Mouse (Mus musculus): ENCODE measurements at regions not wholly inside any gene's neighbourhood (a gene's known extent, or its start where the extent isn't known, plus 50 kb on each side); places are given as distances from the start of the nearest gene placed in this dataset.

DNA sequence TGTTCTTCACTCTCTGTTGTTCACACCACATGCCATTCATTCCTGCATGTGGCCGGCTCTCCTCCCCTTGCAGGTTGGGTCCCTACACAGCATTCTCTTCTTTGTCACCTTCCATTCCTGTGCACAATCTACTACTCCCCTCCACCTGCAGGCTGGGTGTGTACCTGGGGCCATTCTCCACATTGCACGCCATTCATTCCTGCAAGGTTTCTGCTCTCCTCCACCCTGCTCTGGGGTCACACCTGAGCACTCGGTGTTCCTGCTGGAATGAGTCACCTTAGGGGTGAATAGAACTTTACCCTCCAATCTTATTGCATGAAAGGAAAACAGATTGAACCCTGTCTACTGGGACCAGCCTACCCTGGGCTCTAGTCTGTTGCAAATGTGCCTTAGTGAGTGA is 72.7 kb upstream of the Id2 start:
- H3K4me2 ChIP-seq (replicated peaks), result no peak overlapping the region
- WGBS, result 76% methylated on average over 3 of the region's 3 CpGs
- peak; percentile 86 for ATAC-seq
- no peak overlapping the region for H3K9ac ChIP-seq
- peaks cover 10% of the 10 kb centered on the region; the same call in 1 of the 2 replicates for H3K4me1 ChIP-seq (replicated peaks)
- no peaks in the 10 kb centered on the region for H3K36me3 ChIP-seq
- H3K27ac ChIP-seq, result no peak overlapping the region
- no peak overlapping the region for H3K4me3 ChIP-seq (replicated peaks)
- H3K27me3 ChIP-seq (replicated peaks), result no peaks in the 10 kb centered on the region
- H3K9me3 ChIP-seq, result no peaks in the 10 kb centered on the region

- Histone ChIP-seq H3K9me3 (no peaks in the 10 kb centered on the region), H3K4me2 (replicated peaks) (no peak overlapping the region), H3K27me3 (replicated peaks) (no peaks in the 10 kb centered on the region), H3K27ac (no peak overlapping the region), H3K4me1 (replicated peaks) (peaks cover 16% of the 10 kb centered on the region), H3K9ac (no peak overlapping the region), H3K36me3 (no peaks in the 10 kb centered on the region), H3K4me3 (replicated peaks) (no peak overlapping the region)
- no peak for ATAC-seq
- 72% methylated on average over 5 of the region's 5 CpGs for WGBS
Observed at GRCm38 (mm10) chr12:25168213-25168545, 71.2 kb upstream of the Id2 start.

- 57% methylated on average over 12 of the region's 12 CpGs for WGBS
- Histone ChIP-seq H3K4me2 (replicated peaks) (no peak overlapping the region), H3K4me1 (replicated peaks) (peaks cover 16% of the 10 kb centered on the region), H3K4me3 (replicated peaks) (no peak overlapping the region), H3K9me3 (no peaks in the 10 kb centered on the region), H3K27me3 (replicated peaks) (no peaks in the 10 kb centered on the region), H3K36me3 (no peaks in the 10 kb centered on the region), H3K27ac (no peak overlapping the region), H3K9ac (no peak overlapping the region)
- ATAC-seq, result 0 out of 2 replicates have a peak, but pooled peaks have one; percentile 9
Observed at GRCm38 (mm10) chr12:25167504-25168212, 70.7 kb upstream of the Id2 start.

DNA sequence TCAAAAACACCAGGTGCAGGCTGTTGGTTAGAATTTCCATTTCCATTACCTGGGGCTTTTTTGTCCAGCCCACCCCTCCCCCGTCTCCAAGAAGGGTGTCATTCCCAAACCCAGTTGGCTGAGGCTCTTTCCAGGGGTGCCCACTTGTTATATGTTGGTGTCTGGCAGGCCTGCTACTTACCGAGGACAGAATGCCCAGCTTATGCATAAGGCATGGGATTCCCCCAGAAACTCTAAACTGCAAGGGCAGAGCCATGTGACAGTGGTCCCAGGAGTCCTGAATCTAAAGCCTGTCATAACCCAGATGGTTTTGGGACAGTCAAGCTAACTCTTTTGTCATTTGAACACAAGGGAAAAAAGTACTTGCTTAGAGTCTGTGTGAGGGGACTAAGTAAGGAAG is 69.6 kb upstream of the Id2 start:
- no peak overlapping the region for H3K27ac ChIP-seq
- no peaks in the 10 kb centered on the region for H3K36me3 ChIP-seq
- WGBS, result 80% methylated on average over 2 of the region's 2 CpGs
- H3K9me3 ChIP-seq, result no peaks in the 10 kb centered on the region
- peaks cover 16% of the 10 kb centered on the region for H3K4me1 ChIP-seq (replicated peaks)
- H3K9ac ChIP-seq, result no peak overlapping the region
- H3K4me2 ChIP-seq (replicated peaks), result no peak overlapping the region
- no peak overlapping the region for H3K4me3 ChIP-seq (replicated peaks)
- H3K27me3 ChIP-seq (replicated peaks), result no peaks in the 10 kb centered on the region
- ATAC-seq, result no peak

DNA sequence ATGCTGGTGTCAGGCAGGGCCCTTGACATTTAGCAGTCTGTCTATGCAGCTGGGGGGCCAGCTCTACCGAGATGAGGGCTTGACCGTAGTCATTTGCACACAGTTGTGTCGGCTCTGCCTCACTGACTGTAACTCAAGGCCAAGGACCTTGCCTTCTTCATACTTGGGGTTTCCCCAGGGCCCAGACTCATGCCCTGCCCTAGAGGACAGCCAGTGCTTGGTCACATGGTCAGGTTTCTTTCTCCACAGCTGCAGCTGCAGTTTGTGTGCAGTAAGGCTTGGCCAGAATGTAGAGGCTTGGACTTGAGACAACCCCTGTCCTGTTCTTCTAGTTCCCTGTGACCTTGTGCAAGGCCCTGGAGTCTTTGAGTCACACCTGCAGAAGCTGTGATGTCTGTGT is 68.7 kb upstream of the Id2 start:
- Histone ChIP-seq H3K27ac (no peak overlapping the region), H3K4me1 (replicated peaks) (peaks cover 16% of the 10 kb centered on the region), H3K9me3 (no peaks in the 10 kb centered on the region), H3K4me2 (replicated peaks) (no peak overlapping the region), H3K36me3 (no peaks in the 10 kb centered on the region), H3K9ac (no peak overlapping the region), H3K27me3 (replicated peaks) (no peaks in the 10 kb centered on the region), H3K4me3 (replicated peaks) (no peak overlapping the region)
- peak; percentile 40; the same call in 1 of the 2 replicates for ATAC-seq
- 79% methylated on average over 3 of the region's 3 CpGs for WGBS

DNA sequence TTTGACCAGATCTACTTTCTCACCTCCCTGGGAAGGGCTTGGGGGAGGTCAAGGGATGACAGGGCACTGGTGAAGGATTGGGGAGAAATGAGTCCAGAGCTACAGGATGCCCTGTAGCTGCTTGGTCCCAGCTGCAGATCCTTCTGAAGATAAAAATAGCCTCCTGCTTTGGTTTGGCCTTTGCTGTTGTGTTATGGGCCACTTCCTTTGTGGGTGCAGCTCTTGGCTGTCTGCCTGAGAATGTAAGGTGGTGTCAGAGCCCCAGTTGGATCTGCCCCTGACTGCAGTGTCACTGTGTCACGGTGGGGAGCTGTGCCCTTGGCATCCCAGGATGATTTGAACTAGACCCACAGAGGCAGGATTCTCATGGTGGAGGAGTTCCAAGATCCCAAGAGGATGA is 67.8 kb upstream of the Id2 start:
- Histone ChIP-seq H3K9me3 (no peaks in the 10 kb centered on the region), H3K27ac (no peak overlapping the region), H3K27me3 (replicated peaks) (no peaks in the 10 kb centered on the region), H3K4me1 (replicated peaks) (peaks cover 16% of the 10 kb centered on the region), H3K4me2 (replicated peaks) (no peak overlapping the region), H3K4me3 (replicated peaks) (no peak overlapping the region), H3K9ac (no peak overlapping the region), H3K36me3 (no peaks in the 10 kb centered on the region)
- no peak for ATAC-seq
- 75% methylated on average over 1 of the region's 1 CpGs for WGBS

DNA sequence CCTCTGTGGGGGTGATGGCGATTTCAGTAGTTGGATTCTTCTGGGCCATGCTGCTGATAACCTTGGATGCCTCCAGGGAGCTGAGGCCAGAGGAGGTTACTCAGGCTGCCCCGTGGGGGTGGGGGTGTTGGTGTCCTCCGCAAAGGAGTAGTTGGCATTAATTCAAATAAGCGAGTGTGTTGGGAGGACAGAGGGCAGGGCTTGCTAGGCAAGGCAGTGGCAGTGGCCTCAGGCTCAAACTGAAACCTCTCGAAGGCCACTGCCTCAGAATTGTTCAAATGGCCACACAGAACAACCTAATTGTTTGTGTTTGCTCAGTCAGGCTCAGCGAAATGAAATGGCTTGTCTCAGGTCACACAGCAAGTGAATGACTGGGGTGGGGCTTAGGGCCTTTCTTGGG is 66.6 kb upstream of the Id2 start:
- Histone ChIP-seq H3K27ac (no peak overlapping the region), H3K4me3 (replicated peaks) (no peak overlapping the region), H3K4me2 (replicated peaks) (no peak overlapping the region), H3K9ac (no peak overlapping the region), H3K36me3 (no peaks in the 10 kb centered on the region), H3K4me1 (replicated peaks) (peaks cover 16% of the 10 kb centered on the region), H3K9me3 (no peaks in the 10 kb centered on the region), H3K27me3 (replicated peaks) (no peaks in the 10 kb centered on the region)
- no peak for ATAC-seq
- WGBS, result 32% methylated on average over 6 of the region's 6 CpGs

DNA sequence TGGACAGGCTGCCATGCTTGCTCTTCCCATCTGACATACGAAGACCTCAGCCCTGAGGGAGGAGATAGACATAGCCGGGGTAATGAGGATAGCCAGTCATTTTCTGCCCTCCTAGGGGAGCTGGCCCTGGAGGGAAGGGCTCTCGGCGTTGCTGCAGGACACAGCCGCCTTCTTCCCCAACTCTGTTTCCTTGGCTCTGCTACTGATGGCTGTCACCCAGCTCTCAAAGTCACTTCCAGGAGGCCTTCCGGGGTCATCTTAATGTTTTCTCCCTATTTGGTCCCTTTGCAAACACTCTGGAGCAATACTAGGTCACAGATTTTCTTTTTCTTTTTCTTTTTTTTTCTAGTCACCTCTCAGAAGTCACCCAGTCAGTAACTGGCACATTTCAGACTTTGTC is 65.9 kb upstream of the Id2 start:
- Histone ChIP-seq H3K27ac (no peak overlapping the region), H3K9ac (no peak overlapping the region), H3K27me3 (replicated peaks) (no peaks in the 10 kb centered on the region), H3K4me3 (replicated peaks) (no peak overlapping the region), H3K36me3 (no peaks in the 10 kb centered on the region), H3K4me1 (replicated peaks) (peaks cover 11% of the 10 kb centered on the region), H3K4me2 (replicated peaks) (no peak overlapping the region), H3K9me3 (no peaks in the 10 kb centered on the region)
- ATAC-seq, result no peak
- 88% methylated on average over 6 of the region's 6 CpGs for WGBS

DNA sequence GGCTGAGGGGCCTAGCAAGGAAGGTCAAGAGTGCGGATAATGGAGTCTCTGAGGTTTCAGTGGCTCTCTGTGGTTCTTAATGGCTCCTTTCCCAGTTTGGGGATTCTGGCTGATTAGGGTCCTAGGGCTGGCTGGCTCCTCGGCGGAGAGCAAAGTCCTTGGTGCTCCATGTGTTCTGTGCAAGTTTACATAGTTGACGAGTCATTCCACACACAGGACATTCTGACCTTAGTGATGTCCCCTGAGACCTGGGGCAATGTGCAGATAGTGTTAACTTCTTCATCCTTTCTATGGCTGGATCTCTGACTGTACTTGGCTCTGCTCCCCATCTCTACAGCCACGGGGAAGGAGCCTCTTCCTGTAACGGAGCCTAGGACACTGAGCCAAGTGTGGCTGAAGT is 65.0 kb upstream of the Id2 start:
- WGBS, result 68% methylated on average over 6 of the region's 6 CpGs
- Histone ChIP-seq H3K27me3 (replicated peaks) (no peaks in the 10 kb centered on the region), H3K9me3 (no peaks in the 10 kb centered on the region), H3K4me2 (replicated peaks) (no peak overlapping the region), H3K36me3 (no peaks in the 10 kb centered on the region), H3K4me3 (replicated peaks) (no peak overlapping the region), H3K27ac (no peak overlapping the region), H3K9ac (no peak overlapping the region), H3K4me1 (replicated peaks) (peaks cover 12% of the 10 kb centered on the region)
- ATAC-seq, result no peak

- no peak overlapping the region for H3K9ac ChIP-seq
- 73% methylated on average over 15 of the region's 15 CpGs for WGBS
- H3K4me2 ChIP-seq (replicated peaks), result no peak overlapping the region
- H3K36me3 ChIP-seq, result no peaks in the 10 kb centered on the region
- H3K4me1 ChIP-seq (replicated peaks), result peaks cover 12% of the 10 kb centered on the region
- ATAC-seq, result no peak; the same call in 1 of the 2 replicates
- no peak overlapping the region for H3K27ac ChIP-seq
- no peaks in the 10 kb centered on the region for H3K27me3 ChIP-seq (replicated peaks)
- no peaks in the 10 kb centered on the region for H3K9me3 ChIP-seq
- no peak overlapping the region for H3K4me3 ChIP-seq (replicated peaks)
Observed at GRCm38 (mm10) chr12:25160990-25161843, 64.3 kb upstream of the Id2 start.

DNA sequence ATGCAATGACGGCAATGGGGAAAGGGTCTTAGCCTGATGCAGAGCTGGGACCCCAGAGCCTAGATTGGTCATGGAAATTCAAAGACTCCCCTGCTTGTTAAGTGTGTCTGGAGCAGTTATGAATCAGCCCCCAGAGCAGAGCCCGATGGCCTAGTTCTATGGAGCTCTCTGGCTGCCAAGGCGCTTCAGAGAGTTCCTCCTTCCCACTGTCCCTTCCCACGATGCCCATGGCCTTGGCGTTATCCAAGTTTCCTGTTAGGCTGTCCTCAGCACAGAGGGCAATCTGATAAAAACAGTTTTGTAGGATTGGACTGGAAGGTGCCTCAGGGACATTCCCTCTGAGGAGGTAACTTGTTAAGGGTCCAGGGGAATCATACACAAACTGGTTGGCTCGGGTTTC is 62.2 kb upstream of the Id2 start:
- Histone ChIP-seq H3K9me3 (no peaks in the 10 kb centered on the region), H3K9ac (no peak overlapping the region), H3K4me3 (replicated peaks) (no peak overlapping the region), H3K27ac (no peak overlapping the region), H3K4me1 (replicated peaks) (peaks cover 8% of the 10 kb centered on the region; the same call in 1 of the 2 replicates), H3K36me3 (no peaks in the 10 kb centered on the region), H3K27me3 (replicated peaks) (no peaks in the 10 kb centered on the region), H3K4me2 (replicated peaks) (no peak overlapping the region)
- 88% methylated on average over 6 of the region's 6 CpGs for WGBS
- ATAC-seq, result no peak

DNA sequence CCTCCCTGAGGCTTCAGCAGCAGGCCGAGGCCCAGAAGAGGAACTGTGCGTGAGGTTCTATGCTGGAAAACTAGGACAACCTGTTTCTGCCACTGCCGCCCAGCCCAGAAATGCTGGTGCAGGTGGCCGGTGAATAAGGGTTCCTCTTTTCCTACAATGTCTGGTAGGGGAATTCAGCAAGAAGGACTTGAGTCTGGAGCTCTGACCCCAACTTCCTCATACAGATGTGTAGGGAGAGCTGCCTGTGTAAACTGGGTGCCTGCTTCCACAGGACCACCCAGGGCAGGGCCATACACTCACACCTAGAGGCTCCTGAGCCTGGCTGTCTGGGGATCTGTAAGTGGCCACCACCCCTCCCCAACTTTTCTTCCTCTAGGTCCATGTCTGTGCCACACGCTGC is 60.3 kb upstream of the Id2 start:
- Histone ChIP-seq H3K27ac (no peak overlapping the region), H3K9me3 (no peaks in the 10 kb centered on the region), H3K27me3 (replicated peaks) (no peaks in the 10 kb centered on the region), H3K4me1 (replicated peaks) (0 out of 2 replicates have a peak, but pooled peaks cover 2% of the 10 kb centered on the region), H3K9ac (no peak overlapping the region), H3K36me3 (no peaks in the 10 kb centered on the region), H3K4me3 (replicated peaks) (no peak overlapping the region), H3K4me2 (replicated peaks) (no peak overlapping the region)
- 69% methylated on average over 5 of the region's 5 CpGs for WGBS
- ATAC-seq, result no peak

- no peak overlapping the region for H3K27ac ChIP-seq
- no peaks in the 10 kb centered on the region for H3K27me3 ChIP-seq (replicated peaks)
- ATAC-seq, result 0 out of 2 replicates have a peak, but pooled peaks have one; percentile 31
- no peak overlapping the region for H3K4me2 ChIP-seq (replicated peaks)
- no peak overlapping the region for H3K9ac ChIP-seq
- H3K4me1 ChIP-seq (replicated peaks), result 0 out of 2 replicates have a peak, but pooled peaks cover 2% of the 10 kb centered on the region
- no peaks in the 10 kb centered on the region for H3K9me3 ChIP-seq
- no peak overlapping the region for H3K4me3 ChIP-seq (replicated peaks)
- H3K36me3 ChIP-seq, result no peaks in the 10 kb centered on the region
- 45% methylated on average over 9 of the region's 9 CpGs for WGBS
Observed at GRCm38 (mm10) chr12:25155396-25155795, 58.5 kb upstream of the Id2 start.

Measured in intestine, embryonic 15.5 days (tissue).